Mouse (Mus musculus): ENCODE data around the gene Slc25a18. TPM values are rescaled to one million over a fixed set of nuclear protein-coding genes. Genes with fewer than 3 reads are reported as not detected.

Slc25a18 gene
- not detected in 2 replicates for total RNA-seq (2015)
- total RNA-seq (2017), result 0.22 TPM in 1 of 2 replicates, not detected in the other

GRCm38 (mm10) chr6:120773149-120773628 lies at the start of gene Slc25a18:
TSS of gene Slc25a18 (plus strand) at chr6:120773578.
- no peak for ATAC-seq (ENCODE audit: poor library complexity, severe bottlenecking)

DNA sequence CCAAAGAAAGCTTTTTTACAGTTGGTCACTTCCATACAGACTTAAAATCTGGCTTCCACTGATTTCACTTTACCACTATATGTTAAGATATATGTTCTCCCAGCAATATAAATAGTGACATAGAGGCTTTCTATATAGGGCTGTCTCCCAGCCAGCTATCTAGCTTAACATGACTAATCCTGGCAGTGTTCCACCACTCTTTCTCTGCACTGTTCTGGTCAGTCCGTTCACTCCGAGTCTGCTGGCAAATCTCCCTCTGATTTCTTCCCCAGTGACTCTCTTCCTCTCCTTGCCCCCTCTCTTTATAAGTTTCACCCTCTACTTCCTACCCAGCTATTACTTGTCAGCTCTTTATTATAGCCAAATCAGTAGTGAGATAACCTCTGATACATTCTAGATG lies 47.4 kb upstream of the Slc25a18 start:
- ATAC-seq (ENCODE audit: poor library complexity, severe bottlenecking), result no peak

- no peak for ATAC-seq (ENCODE audit: poor library complexity, severe bottlenecking)
Measured at GRCm38 (mm10) chr6:120736011-120736410, 37.4 kb upstream of the Slc25a18 start.

- ATAC-seq (ENCODE audit: poor library complexity, severe bottlenecking), result peak; percentile 77
Measured at GRCm38 (mm10) chr6:120736566-120736965, 36.8 kb upstream of the Slc25a18 start.

- no peak for ATAC-seq (ENCODE audit: poor library complexity, severe bottlenecking)
Measured at GRCm38 (mm10) chr6:120743130-120743529, 30.2 kb upstream of the Slc25a18 start.

DNA sequence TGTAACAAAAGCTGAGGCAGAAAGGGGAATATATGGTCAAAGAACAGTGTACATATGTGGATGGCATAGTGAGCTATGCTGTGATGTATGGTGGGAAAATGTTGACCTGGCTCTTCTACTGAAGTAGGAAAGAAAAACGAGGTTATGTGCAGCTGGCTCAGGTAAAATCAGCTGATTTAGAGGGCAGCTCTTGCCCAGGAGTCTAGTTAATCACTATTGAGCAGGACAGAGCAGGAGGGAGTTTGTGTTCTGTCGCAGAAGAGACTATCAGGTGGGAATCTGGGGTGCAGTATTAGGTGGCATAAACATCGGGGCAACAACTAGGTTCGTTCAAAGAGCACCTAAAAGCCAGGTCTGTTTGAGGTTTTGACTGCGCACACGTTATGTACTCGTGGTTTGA lies 29.1 kb upstream of the Slc25a18 start:
- ATAC-seq (ENCODE audit: poor library complexity, severe bottlenecking), result no peak

- ATAC-seq (ENCODE audit: poor library complexity, severe bottlenecking), result no peak
Measured at GRCm38 (mm10) chr6:120746416-120746815, 27.0 kb upstream of the Slc25a18 start.

GRCm38 (mm10) chr6:120761151-120761550 lies 12.2 kb upstream of the Slc25a18 start:
- no peak for ATAC-seq (ENCODE audit: poor library complexity, severe bottlenecking)

- ATAC-seq (ENCODE audit: poor library complexity, severe bottlenecking), result no peak
Measured at GRCm38 (mm10) chr6:120769972-120770371, 3.4 kb upstream of the Slc25a18 start.

DNA sequence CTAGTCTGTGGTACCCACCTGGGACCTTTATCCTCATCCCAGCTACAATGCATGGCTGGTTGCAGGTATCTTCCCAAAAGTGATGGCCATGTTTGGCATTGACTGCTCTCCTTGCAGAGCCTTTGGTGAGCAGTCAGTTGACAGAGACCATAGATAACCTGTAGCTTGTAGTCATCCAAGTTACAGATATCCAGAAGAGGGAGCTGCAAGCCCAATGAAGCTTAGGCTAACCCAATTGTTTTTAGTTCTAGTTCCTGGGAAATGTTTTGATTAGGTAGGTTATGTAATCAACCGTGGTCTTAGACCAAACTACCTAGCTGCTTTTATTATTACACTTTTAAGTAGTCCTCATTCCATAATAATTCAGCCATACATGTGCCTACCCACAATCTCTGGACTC lies 2.0 kb upstream of the Slc25a18 start:
- ATAC-seq (ENCODE audit: poor library complexity, severe bottlenecking), result no peak

- no peak for ATAC-seq (ENCODE audit: poor library complexity, severe bottlenecking)
Measured at GRCm38 (mm10) chr6:120772025-120772424, 1.4 kb upstream of the Slc25a18 start.

- ATAC-seq (ENCODE audit: poor library complexity, severe bottlenecking), result no peak
Measured at GRCm38 (mm10) chr6:120773763-120774162, 385 bp downstream of the Slc25a18 start.

DNA sequence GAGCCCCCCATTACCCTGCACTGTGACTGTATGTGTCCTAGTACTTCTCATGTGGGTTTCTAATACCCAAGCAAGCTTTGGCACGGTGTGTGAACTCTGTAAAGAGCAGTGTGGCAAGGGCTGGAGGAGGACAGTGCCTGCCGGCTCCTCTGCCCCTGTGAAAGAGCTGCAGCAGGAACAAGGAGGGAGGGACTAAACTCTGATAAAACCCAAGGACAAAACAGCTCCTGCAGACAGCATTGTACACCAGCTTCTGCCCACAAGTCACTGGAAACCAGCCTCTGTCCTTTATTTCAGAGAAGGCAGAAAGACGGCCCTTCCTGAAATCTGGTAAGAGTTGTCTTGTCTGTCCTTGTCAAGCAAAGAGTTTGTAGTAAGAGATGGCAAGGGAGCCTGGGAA lies 2.9 kb downstream of the Slc25a18 start:
- no peak for ATAC-seq (ENCODE audit: poor library complexity, severe bottlenecking)

DNA sequence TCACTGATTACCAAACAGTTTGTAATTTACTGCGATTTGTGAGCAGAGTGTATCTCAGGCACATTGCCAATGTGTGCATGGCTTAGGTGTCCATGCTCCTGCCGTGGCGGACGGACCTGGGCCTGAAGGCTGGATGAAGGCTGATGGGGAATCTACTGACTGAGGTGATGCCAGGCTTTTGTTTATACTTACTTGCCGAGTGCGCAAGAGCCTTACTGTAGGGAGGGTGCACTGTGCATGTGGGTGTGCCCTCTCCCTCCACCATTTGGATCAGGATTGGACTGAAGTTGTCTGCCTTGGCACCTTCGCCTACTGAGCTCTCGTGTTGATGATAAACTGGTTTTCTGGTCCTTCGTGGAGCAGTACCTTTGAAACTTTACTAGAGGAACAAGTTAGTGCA lies 4.2 kb downstream of the Slc25a18 start:
- no peak for ATAC-seq (ENCODE audit: poor library complexity, severe bottlenecking)

- no peak for ATAC-seq (ENCODE audit: poor library complexity, severe bottlenecking)
Measured at GRCm38 (mm10) chr6:120778226-120778625, 4.8 kb downstream of the Slc25a18 start.

DNA sequence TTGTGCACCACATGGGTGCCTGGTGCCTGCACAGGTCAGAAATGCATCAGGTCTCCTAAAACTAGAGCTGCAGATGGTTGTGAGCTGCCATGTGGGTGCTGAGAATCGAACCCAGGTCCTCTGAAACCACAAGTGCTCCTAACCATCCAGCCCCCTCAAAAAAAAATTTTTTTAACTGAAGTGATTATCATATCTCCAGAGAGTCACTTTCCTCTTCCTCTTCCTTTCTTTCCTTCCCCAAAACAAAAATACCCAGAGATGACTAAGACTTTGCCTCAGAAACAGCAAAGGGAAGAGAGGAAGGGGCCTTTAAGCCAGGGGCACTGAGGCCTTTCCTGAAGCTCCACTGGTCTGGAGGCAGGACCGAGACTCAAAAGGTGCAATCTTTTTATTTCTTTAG lies 9.6 kb downstream of the Slc25a18 start:
- no peak for ATAC-seq (ENCODE audit: poor library complexity, severe bottlenecking)

DNA sequence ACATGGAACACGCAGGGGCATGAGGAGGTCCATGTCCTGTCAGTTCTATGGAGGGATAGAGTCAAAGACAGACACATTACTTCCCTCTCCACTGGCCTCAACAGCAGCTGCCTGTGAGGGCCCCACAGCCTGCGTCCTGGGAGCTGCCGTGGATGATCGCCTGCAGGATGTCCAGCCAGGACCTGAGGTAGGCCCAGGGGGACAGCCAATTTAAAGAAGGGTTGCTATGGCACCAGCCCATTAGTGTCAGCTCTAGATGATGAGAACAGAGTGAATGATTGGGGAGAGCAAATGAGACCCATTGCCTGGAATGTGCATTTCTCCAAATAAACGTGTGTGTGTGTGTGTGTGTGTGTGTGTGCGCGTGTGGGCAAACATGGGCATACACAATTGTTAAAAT lies 11.0 kb downstream of the Slc25a18 start:
- no peak for ATAC-seq (ENCODE audit: poor library complexity, severe bottlenecking)

DNA sequence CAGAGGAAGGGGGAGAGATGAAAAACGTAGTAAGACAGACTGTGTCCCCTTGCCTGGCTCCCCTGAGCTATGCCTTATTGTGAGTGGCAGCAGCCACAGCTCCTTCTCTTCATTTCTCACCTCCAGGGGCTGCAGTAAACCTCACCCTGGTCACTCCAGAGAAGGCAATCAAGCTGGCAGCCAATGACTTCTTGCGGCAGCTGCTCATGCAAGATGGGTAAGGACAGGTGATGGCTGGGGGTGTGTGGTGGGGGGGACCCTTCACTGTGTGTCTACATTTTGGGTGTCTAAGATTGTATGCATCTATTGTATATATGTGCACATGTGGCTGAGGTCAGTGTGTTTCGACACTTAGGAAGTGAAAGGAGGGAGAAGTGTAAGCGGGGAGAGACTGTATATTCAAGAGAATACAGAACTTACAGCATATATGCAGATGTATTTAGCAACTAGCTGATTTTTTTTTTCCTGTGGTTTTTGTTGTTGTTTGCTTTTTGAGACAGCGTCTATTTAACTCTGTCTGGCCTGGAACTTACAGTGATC lies 14.8 kb downstream of the Slc25a18 start:
- peak; percentile 74 for ATAC-seq (ENCODE audit: poor library complexity, severe bottlenecking)

DNA sequence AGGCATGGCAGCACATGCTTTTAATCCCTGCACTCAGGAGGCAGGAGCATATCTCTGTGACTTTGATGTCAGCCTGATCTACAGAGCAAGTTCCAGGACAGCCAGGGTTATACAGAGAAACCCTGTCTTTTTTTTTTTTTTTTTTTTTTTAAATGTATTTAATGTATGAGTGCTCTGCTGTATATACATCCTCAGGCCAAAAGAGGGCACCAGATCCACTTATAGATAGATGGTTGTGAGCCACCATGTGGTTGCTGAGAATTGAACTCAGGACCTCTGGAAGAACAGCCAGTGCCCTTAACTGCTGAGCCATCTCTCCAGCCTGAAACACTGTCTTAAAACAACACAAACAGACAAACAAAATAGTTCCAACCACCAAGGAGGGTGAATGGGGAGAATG lies 15.5 kb downstream of the Slc25a18 start:
- ATAC-seq (ENCODE audit: poor library complexity, severe bottlenecking), result no peak

DNA sequence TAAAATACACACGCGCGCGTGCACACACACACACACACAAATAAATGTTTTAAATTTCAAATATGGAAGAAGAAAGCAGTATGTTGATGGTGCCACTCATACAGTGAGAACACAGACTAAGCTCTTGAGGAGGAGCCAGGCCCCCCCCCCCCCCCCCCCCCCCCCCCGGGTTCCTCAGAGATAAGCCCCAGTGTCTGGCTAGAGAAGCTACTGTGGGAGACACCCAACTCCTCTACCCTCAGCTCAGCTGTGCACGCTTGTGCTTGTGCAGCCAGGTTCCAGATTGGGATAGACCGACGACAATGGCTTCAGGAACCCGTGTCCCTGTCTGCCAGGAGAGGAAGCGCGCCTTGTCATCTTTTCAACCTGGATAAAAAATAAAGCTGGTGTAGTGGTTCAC lies 16.8 kb downstream of the Slc25a18 start:
- ATAC-seq (ENCODE audit: poor library complexity, severe bottlenecking), result no peak

- no peak for ATAC-seq (ENCODE audit: poor library complexity, severe bottlenecking)
Measured at GRCm38 (mm10) chr6:120790717-120791116, 17.3 kb downstream of the Slc25a18 start.

DNA sequence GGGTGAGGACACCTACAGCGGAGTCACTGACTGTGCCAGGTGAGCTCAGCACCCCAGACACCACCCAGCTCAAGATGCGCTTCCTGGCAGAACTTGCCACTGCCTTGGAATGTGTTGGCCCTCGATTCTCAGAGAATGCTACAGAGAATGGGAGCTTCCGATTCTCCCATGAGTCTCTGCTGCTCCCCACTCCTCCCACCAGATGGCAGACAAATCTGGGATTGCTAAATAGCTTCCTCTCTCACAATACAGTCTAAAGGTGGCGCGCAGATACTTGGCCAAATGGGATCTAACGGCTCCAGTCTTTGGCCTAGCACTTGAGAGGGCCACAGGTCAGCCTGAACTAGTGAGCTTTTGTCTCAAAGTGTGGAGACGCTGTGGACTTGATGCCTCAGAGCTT lies 19.6 kb downstream of the Slc25a18 start:
- ATAC-seq (ENCODE audit: poor library complexity, severe bottlenecking), result no peak

- ATAC-seq (ENCODE audit: poor library complexity, severe bottlenecking), result peak; percentile 25; the same call in 1 of the 2 replicates
Measured at GRCm38 (mm10) chr6:120795422-120796086, 22.2 kb downstream of the Slc25a18 start.
